Mouse (Mus musculus) cerebellum, adult (tissue): ENCODE measurements around the gene Wfdc2.

Source experiments
- ATAC-seq: cut with Nextera tagmentation; 2 replicates; pipeline ENCODE4 v1.9.2; 2017; ENCODE audit warnings: mild to moderate bottlenecking, moderate library complexity, mixed read lengths; ENCODE audit not compliant: insufficient number of reproducible peaks, low FRiP score, low TSS enrichment

Wfdc2 gene

GRCm38 (mm10) chr2:164562391-164563188, at the start of gene Wfdc2:
Gene Wfdc2, plus strand, starts transcription at chr2:164562413.
- ATAC-seq, result no peak

- no peak for ATAC-seq
Observed at GRCm38 (mm10) chr2:164513389-164513788, 48.8 kb upstream of the Wfdc2 start.

GRCm38 (mm10) chr2:164514916-164515315, 47.3 kb upstream of the Wfdc2 start:
- no peak for ATAC-seq

GRCm38 (mm10) chr2:164515897-164516296, 46.3 kb upstream of the Wfdc2 start:
- no peak for ATAC-seq

- ATAC-seq, result no peak
Observed at GRCm38 (mm10) chr2:164516592-164516991, 45.6 kb upstream of the Wfdc2 start.

GRCm38 (mm10) chr2:164517485-164518221, 44.6 kb upstream of the Wfdc2 start:
- no peak for ATAC-seq

GRCm38 (mm10) chr2:164518266-164519170, 43.7 kb upstream of the Wfdc2 start:
- no peak for ATAC-seq

GRCm38 (mm10) chr2:164519171-164519526, 43.1 kb upstream of the Wfdc2 start:
- no peak for ATAC-seq

GRCm38 (mm10) chr2:164520782-164521181, 41.4 kb upstream of the Wfdc2 start:
- ATAC-seq, result no peak

- ATAC-seq, result no peak
Observed at GRCm38 (mm10) chr2:164521841-164522240, 40.4 kb upstream of the Wfdc2 start.

- ATAC-seq, result no peak
Observed at GRCm38 (mm10) chr2:164522280-164522679, 39.9 kb upstream of the Wfdc2 start.

- no peak for ATAC-seq
Observed at GRCm38 (mm10) chr2:164523301-164523773, 38.9 kb upstream of the Wfdc2 start.

GRCm38 (mm10) chr2:164528557-164528956, 33.7 kb upstream of the Wfdc2 start:
- ATAC-seq, result no peak

- peak; percentile 58; the same call in 1 of the 2 replicates for ATAC-seq
Observed at GRCm38 (mm10) chr2:164531169-164531568, 31.0 kb upstream of the Wfdc2 start.

- no peak for ATAC-seq
Observed at GRCm38 (mm10) chr2:164534315-164534714, 27.9 kb upstream of the Wfdc2 start.

GRCm38 (mm10) chr2:164537003-164537402, 25.2 kb upstream of the Wfdc2 start:
- ATAC-seq, result no peak

- ATAC-seq, result no peak
Observed at GRCm38 (mm10) chr2:164540652-164541427, 21.4 kb upstream of the Wfdc2 start.

GRCm38 (mm10) chr2:164542132-164542531, 20.1 kb upstream of the Wfdc2 start:
- no peak for ATAC-seq

- no peak for ATAC-seq
Observed at GRCm38 (mm10) chr2:164542598-164542997, 19.6 kb upstream of the Wfdc2 start.

GRCm38 (mm10) chr2:164543745-164544144, 18.5 kb upstream of the Wfdc2 start:
- ATAC-seq, result no peak
